Comparison of ENCODE assay signal across 28 mouse cellular contexts in genomic region chr13:95659432-95659831, GRCm38 (mm10). TPM values are rescaled to one million over a fixed set of nuclear protein-coding genes. Genes with fewer than 3 reads are reported as not detected.
DNase-seq lines count a peak whose midpoint lies in the region; ATAC-seq and TF ChIP-seq lines count a peak whose summit lies in the region.
"Had no signal": no experiment of that assay in that cellular context is flagged by ENCODE, and none has a peak within 500 bp of the region (broad histone marks: within the 10 kb centered on the region; RNA-seq: fewer than 3 reads in every experiment).

No protein-coding gene starts in this region.

- peak overlapping the region; percentile 29; the same call in 1 of the 2 replicates for H3K4me3 ChIP-seq in gastrocnemius, adult 2 months
- no peak overlapping the region for H3K4me3 ChIP-seq in intestine, postnatal 0 days (ENCODE audit: low read depth, low read length)
- H3K4me3 ChIP-seq in intestine, embryonic 16.5 days (ENCODE audit: low read length), result no peak overlapping the region
- H3K4me3 ChIP-seq in kidney, postnatal 0 days (replicated peaks; ENCODE audit: low read depth, low read length), result no peak overlapping the region
- H3K4me3 ChIP-seq in heart, embryonic 15.5 days, result no peak overlapping the region
- H3K4me3 ChIP-seq: embryonic facial prominence, embryonic 13.5 days; erythroblast, embryonic 14.5 days; forebrain, embryonic 13.5 days; hindbrain, embryonic 15.5 days; midbrain, embryonic 10.5 days; myocyte; neural tube, embryonic 13.5 days had no signal

- peaks cover 56% of the 10 kb centered on the region for H3K36me3 ChIP-seq in intestine, postnatal 0 days (ENCODE audit: control insufficient read depth, insufficient read depth)
- no peaks in the 10 kb centered on the region; the same call in 1 of the 2 replicates for H3K36me3 ChIP-seq in intestine, embryonic 16.5 days (ENCODE audit: control insufficient read depth, insufficient read depth, low read length)
- H3K36me3 ChIP-seq in kidney, postnatal 0 days (ENCODE audit: insufficient read depth, low read length), result no peaks in the 10 kb centered on the region
- H3K36me3 ChIP-seq in heart, embryonic 15.5 days, result no peaks in the 10 kb centered on the region
- H3K36me3 ChIP-seq: hindbrain, embryonic 15.5 days; neural tube, embryonic 13.5 days had no signal

- no peak for DNase-seq in gastrocnemius, adult 2 months
- DNase-seq in gastrocnemius, postnatal 36 days, result no peak
- peak; percentile 40 for DNase-seq in kidney, postnatal 0 days (ENCODE audit: low spot score)
- DNase-seq in kidney, postnatal 4 days, result no peak
- no peak for DNase-seq in frontal cortex, postnatal 14 days (ENCODE audit: low spot score in 2 of 2)
- DNase-seq: adrenal gland, adult 8-10 months; cerebellum, adult 2 months; cerebellum, postnatal 25 days; embryo, embryonic 11 days; layer of hippocampus, postnatal 36 days; retina, postnatal 1 day; right cerebral cortex, postnatal 25 days; spleen, adult 18-20 months; thymus, postnatal 36 days had no signal

- 68% methylated on average over 7 of the region's 7 CpGs for WGBS in intestine, postnatal 0 days
- 77% methylated on average over 7 of the region's 7 CpGs for WGBS in intestine, embryonic 16.5 days
- WGBS in kidney, postnatal 0 days, result 66% methylated on average over 7 of the region's 7 CpGs
- WGBS in heart, embryonic 15.5 days, result 57% methylated on average over 7 of the region's 7 CpGs

- H3K27ac ChIP-seq in gastrocnemius, adult 2 months, result no peak overlapping the region
- 0 out of 2 replicates have a peak overlapping the region, but pooled peaks have one; percentile 1 for H3K27ac ChIP-seq in intestine, postnatal 0 days (ENCODE audit: low read depth, low read length)
- H3K27ac ChIP-seq in intestine, embryonic 16.5 days (ENCODE audit: low read length), result no peak overlapping the region
- peak overlapping the region; percentile 71 for H3K27ac ChIP-seq in kidney, postnatal 0 days
- peak overlapping the region; percentile 73 for H3K27ac ChIP-seq in heart, embryonic 15.5 days
- H3K27ac ChIP-seq: embryonic facial prominence, embryonic 13.5 days; forebrain, embryonic 13.5 days; hindbrain, embryonic 15.5 days; midbrain, embryonic 10.5 days; neural tube, embryonic 13.5 days had no signal

- no peak overlapping the region for H3K9ac ChIP-seq in intestine, postnatal 0 days (ENCODE audit: low read depth, low read length)
- H3K9ac ChIP-seq in intestine, embryonic 16.5 days (ENCODE audit: low read depth, low read length), result no peak overlapping the region
- H3K9ac ChIP-seq in kidney, postnatal 0 days (ENCODE audit: low read depth, low read length), result no peak overlapping the region
- no peak overlapping the region for H3K9ac ChIP-seq in heart, embryonic 15.5 days
- H3K9ac ChIP-seq: embryonic facial prominence, embryonic 13.5 days; forebrain, embryonic 13.5 days; hindbrain, embryonic 15.5 days; neural tube, embryonic 13.5 days had no signal

- TF ChIP-seq CTCF in gastrocnemius, adult 2 months (IDR thresholded peaks at IDR 0.05), result no peak
- no peak for TF ChIP-seq CTCF in intestine, postnatal 0 days (IDR thresholded peaks at IDR 0.05; ENCODE audit: low read depth)
- no peak for TF ChIP-seq CTCF in kidney, postnatal 0 days (IDR thresholded peaks at IDR 0.05; ENCODE audit: low read depth)

- ATAC-seq in intestine, postnatal 0 days, result no peak
- ATAC-seq in intestine, embryonic 16.5 days, result no peak
- no peak for ATAC-seq in kidney, postnatal 0 days (replicated peaks; ENCODE audit: low FRiP score, low read depth)
- ATAC-seq in heart, embryonic 15.5 days (replicated peaks; ENCODE audit: insufficient number of reproducible peaks, insufficient read depth, low FRiP score, low read depth), result peak; percentile 37; the same call in 1 of the 2 replicates
- ATAC-seq: activated CD4-positive, CD25-positive, alpha-beta regulatory T cell, adult 4 months; forebrain, embryonic 13.5 days; midbrain, embryonic 16.5 days had no signal

- no peak overlapping the region for H3K4me2 ChIP-seq in intestine, postnatal 0 days (replicated peaks; ENCODE audit: low read depth)
- no peak overlapping the region for H3K4me2 ChIP-seq in intestine, embryonic 16.5 days (ENCODE audit: low read depth, low read length)
- no peak overlapping the region for H3K4me2 ChIP-seq in kidney, postnatal 0 days (ENCODE audit: low read length)
- no peak overlapping the region for H3K4me2 ChIP-seq in heart, embryonic 15.5 days
- H3K4me2 ChIP-seq: embryonic facial prominence, embryonic 13.5 days; forebrain, embryonic 13.5 days; hindbrain, embryonic 15.5 days; neural tube, embryonic 13.5 days had no signal

- intact Hi-C loops in gastrocnemius, adult 2 months (cut with DNase I), result no loop called here
- intact Hi-C loops in gastrocnemius, postnatal 36 days (cut with DNase I), result no loop called here

- H3K27me3 ChIP-seq in intestine, postnatal 0 days (replicated peaks; ENCODE audit: control insufficient read depth, insufficient read depth, low read length), result no peaks in the 10 kb centered on the region
- H3K27me3 ChIP-seq in intestine, embryonic 16.5 days (replicated peaks; ENCODE audit: control insufficient read depth, insufficient read depth, low read length), result no peaks in the 10 kb centered on the region
- H3K27me3 ChIP-seq in kidney, postnatal 0 days (ENCODE audit: insufficient read depth, low read length), result no peaks in the 10 kb centered on the region
- H3K27me3 ChIP-seq in heart, embryonic 15.5 days, result no peaks in the 10 kb centered on the region
- H3K27me3 ChIP-seq: embryonic facial prominence, embryonic 13.5 days; forebrain, embryonic 13.5 days; hindbrain, embryonic 15.5 days; neural tube, embryonic 13.5 days had no signal

- no peaks in the 10 kb centered on the region for H3K9me3 ChIP-seq in intestine, postnatal 0 days (ENCODE audit: control insufficient read depth)
- no peaks in the 10 kb centered on the region for H3K9me3 ChIP-seq in intestine, embryonic 16.5 days (ENCODE audit: control insufficient read depth, low read length)
- no peaks in the 10 kb centered on the region for H3K9me3 ChIP-seq in kidney, postnatal 0 days (replicated peaks; ENCODE audit: low read length)
- no peaks in the 10 kb centered on the region for H3K9me3 ChIP-seq in heart, embryonic 15.5 days (replicated peaks)
- H3K9me3 ChIP-seq: embryonic facial prominence, embryonic 13.5 days; forebrain, embryonic 13.5 days; hindbrain, embryonic 15.5 days; midbrain, embryonic 10.5 days; neural tube, embryonic 13.5 days had no signal

- no peaks in the 10 kb centered on the region for H3K4me1 ChIP-seq in intestine, postnatal 0 days (replicated peaks; ENCODE audit: control insufficient read depth, insufficient read depth, low read length)
- 0 out of 2 replicates have a peak, but pooled peaks cover 3% of the 10 kb centered on the region for H3K4me1 ChIP-seq in intestine, embryonic 16.5 days (ENCODE audit: control insufficient read depth, insufficient read depth, low read length)
- H3K4me1 ChIP-seq in kidney, postnatal 0 days (replicated peaks; ENCODE audit: insufficient read depth, low read length), result peaks cover 4% of the 10 kb centered on the region; the same call in 1 of the 2 replicates
- H3K4me1 ChIP-seq in heart, embryonic 15.5 days (replicated peaks), result peaks cover 11% of the 10 kb centered on the region
- H3K4me1 ChIP-seq: forebrain, embryonic 13.5 days had no signal

RNA-seq across cellular contexts. Expression of gene F2rl2, which starts 37.2 kb away (rescaled TPM):
- not detected for total RNA-seq in gastrocnemius, adult 2 months (2021)
- not detected for total RNA-seq in gastrocnemius, postnatal 36 days (2021)
- 0.17 and 0.43 TPM in 2 replicates for polyA plus RNA-seq in intestine, postnatal 0 days (2015; fragmentation: Nextera tagmentation; extraction: Ambion mirVana)
- 0.21 and 0.38 TPM in 2 replicates for polyA plus RNA-seq in intestine, embryonic 16.5 days (2015; fragmentation: Nextera tagmentation; extraction: Ambion mirVana)
- 0.09 and 0.11 TPM in 2 replicates for polyA plus RNA-seq in kidney, postnatal 0 days (2015; fragmentation: Nextera tagmentation; extraction: Ambion mirVana)
- polyA plus RNA-seq in heart, embryonic 15.5 days (2015; fragmentation: Nextera tagmentation; extraction: Ambion mirVana), result 0.47 and 0.52 TPM in 2 replicates
- total RNA-seq: gastrocnemius, adult 8-10 months; liver, adult 2 months had no signal
- polyA plus RNA-seq: erythroblast, embryonic 14.5 days had no signal

RNA-seq across cellular contexts. Expression of gene F2r, which starts 41.1 kb away (rescaled TPM):
- 10 to 100 TPM in 1 of 2 experiments, 1 to 10 TPM in 1; 3.7 to 12.4 TPM for total RNA-seq in gastrocnemius, adult 2 months (2021)
- 1 to 10 TPM; 6.2 to 7.4 TPM for total RNA-seq in gastrocnemius, postnatal 36 days (2021)
- polyA plus RNA-seq in intestine, postnatal 0 days (2015; fragmentation: Nextera tagmentation; extraction: Ambion mirVana), result 19.4 and 20.2 TPM in 2 replicates
- 41.0 and 41.7 TPM in 2 replicates for polyA plus RNA-seq in intestine, embryonic 16.5 days (2015; fragmentation: Nextera tagmentation; extraction: Ambion mirVana)
- 85.6 and 104 TPM in 2 replicates for polyA plus RNA-seq in kidney, postnatal 0 days (2015; fragmentation: Nextera tagmentation; extraction: Ambion mirVana)
- polyA plus RNA-seq in heart, embryonic 15.5 days (2015; fragmentation: Nextera tagmentation; extraction: Ambion mirVana), result 98.6 and 109 TPM in 2 replicates

Comparison
In these comparisons a context has a peak if more than half of its experiments do, and no peak if none do; other contexts are left out.
1. H3K27ac ChIP-seq: peak in intestine, postnatal 0 days (single experiment), kidney, postnatal 0 days (single experiment) and heart, embryonic 15.5 days (single experiment); none in gastrocnemius, adult 2 months (single experiment) and intestine, embryonic 16.5 days (single experiment).